Mouse (Mus musculus): ENCODE measurements around the gene Syce3.

Syce3 gene

DNA sequence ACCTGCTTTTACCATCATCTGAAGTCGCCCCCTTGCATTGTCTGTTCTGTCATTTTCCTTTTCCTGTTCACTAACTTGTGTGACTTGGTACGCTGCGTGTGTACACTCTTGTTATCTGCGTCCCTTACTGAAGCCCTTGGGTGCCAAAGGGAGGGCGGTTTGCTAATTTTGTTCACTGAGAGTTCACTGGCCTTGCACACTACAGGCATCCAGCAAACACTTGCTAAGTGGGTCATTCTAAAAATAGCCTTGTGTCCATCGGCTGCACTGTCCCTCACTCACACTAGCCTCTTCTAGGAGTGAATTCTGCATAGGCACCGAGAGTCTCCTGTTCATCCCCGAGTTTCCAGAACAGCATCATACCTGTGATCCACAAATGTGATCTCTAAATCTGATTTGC lies 5.0 kb upstream of the Syce3 start:
- peak; percentile 40 for DNase-seq

GRCm38 (mm10) chr15:89406691-89407090 lies 3.6 kb downstream of the Syce3 start:
- DNase-seq, result no peak

GRCm38 (mm10) chr15:89404831-89405623 lies 5.3 kb downstream of the Syce3 start:
- no peak for DNase-seq

GRCm38 (mm10) chr15:89402471-89402870 lies 7.8 kb downstream of the Syce3 start:
- no peak for DNase-seq

DNA sequence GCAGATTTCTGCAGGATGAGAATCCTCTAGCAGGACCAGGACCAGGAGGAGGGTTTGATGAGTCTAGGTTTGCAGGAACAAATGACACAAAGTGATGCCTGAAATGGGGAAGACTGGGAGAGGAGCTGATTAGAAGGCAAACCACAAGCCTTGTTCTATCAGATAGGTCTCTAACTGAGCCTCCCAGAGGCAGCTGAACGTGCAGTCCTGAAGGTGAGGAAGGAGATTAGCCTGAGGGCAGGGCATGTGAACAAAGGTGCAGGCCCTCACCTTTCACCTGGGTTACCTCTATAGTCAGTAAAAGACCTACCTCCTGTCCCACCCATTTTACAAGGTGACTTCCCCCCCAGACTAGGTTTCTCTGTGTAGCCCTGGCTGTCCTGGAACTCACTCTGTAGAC lies 10.6 kb downstream of the Syce3 start:
- no peak for DNase-seq

DNA sequence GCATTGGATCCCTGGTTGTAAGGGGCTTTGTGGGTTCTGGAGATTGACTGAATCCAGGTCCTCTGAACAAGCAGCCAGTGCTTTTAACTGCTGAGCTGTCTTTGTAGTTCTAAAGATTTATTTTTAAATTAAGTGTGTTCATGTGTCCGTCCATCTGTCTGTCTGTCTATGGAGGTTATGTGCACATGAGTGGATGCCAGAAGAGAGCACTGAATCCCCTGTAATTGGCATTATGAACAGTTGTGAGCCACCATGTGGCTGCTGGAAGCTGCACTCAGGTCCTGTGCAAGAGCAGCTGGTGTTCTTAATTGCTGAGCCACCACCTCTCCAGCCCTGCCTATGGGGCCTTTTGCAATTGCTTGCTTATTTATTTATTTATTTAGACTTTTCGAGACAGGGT lies 12.2 kb downstream of the Syce3 start:
- DNase-seq, result peak; percentile 83

DNA sequence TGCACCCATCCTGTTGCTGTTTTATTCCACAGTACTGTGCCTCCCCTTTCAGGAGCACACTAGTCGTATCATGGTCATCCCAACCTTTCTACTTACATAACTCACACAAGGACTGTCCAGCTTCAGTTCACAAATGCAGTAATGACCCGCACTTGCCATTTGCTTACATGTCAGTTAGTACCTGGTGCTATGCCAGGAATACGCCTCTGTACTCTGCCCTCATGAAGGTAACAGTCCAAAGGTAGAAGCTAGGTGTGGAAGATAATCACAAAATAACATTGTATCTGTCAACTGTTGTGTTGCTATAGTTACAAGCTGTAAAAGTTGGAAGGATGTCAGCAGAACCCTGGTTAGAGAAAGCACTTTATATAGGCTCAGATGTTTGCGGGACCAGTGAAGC lies 13.4 kb downstream of the Syce3 start:
- DNase-seq, result no peak

DNA sequence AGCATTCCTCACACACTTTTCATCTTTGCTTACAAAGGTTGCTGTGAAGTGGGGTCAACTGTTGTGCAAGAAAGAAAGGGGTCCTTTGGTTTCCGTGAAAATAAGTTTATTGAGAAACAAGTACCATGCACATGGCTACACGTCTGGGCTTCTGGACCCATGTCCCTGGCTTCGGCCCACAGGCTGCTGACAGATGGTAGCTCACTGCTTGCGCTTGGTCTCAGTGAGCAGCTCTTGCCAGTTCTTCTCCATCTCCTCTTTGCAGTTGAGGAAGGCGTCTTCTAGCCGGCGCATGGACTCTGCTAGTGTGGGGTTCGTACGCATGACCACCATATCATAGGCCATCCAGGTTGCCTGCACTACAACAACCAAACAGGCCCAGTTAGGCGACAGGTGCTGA lies 20.2 kb downstream of the Syce3 start:
- no peak for DNase-seq

DNA sequence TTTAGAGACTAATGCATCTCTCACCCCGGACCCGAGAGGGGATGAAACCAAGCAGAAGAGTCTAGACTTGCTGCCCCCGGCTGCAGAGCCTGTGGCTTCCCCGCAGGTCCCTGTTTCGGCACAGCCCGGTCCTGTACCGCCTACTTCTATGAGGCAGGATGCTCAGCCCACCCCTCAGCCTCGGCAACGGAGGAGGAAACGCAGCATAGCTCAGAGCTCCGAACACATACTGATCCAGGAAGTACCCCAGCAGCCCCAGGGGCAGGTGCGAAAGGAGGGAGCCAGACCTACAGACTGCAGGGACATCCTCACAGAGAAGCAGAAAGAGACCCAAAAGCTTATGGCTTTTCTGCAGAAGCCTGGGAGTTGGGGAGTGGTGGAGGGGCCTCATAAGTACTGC lies 23.2 kb downstream of the Syce3 start:
- no peak for DNase-seq

DNA sequence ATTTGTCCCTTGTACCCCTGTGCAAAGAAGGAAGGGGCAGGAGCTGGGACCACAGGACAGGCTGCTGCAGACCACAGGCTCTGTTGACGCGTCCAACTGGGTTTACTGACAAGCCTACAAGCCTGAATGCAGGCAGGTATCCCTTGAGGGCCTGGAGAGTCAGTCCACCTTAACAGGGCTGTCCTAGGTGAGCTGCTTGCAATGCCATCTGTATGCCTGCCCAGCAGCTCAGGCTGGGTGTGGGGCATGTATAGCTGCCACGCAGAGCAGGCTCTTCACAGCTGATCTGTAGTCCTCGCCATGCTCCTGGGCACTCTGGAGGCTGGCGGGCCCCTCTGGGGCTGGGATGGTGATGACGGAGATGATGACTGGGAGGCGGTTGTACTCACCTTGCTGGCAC lies 25.7 kb downstream of the Syce3 start, which contains the start of gene Klhdc7b:
Gene Klhdc7b (plus strand): TSS at position 301 of the 400 bp plus-strand sequence.
- no peak for DNase-seq

DNA sequence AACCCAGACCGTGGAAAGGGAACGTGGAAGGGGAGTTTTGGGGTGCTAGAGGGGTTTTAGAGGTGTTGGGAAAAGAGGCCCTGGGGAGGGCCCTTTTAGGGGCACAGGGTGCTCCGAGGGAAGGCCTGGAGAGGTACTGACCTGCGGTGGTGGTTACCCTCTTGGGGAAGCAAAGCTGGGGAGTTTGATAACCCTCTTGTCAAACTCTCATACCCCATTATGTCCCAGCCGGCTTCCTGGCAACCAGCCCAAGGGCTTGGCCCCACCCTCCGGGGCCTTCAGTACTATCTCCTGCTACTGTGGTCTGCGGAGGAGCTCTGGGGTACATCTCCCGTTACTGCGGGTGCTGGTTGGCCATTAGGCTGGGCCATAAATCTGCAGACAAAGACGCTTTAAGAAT lies 30.9 kb downstream of the Syce3 start:
- DNase-seq, result peak; percentile 32

- peak; percentile 55 for DNase-seq
These were observed 31.4 kb downstream of the Syce3 start, which contains the start of gene Odf3b for GRCm38 (mm10) chr15:89378831-89379401. Odf3b (minus strand) TSS chr15:89379282.

GRCm38 (mm10) chr15:89377938-89378828 lies 32.1 kb downstream of the Syce3 start:
- no peak for DNase-seq

DNA sequence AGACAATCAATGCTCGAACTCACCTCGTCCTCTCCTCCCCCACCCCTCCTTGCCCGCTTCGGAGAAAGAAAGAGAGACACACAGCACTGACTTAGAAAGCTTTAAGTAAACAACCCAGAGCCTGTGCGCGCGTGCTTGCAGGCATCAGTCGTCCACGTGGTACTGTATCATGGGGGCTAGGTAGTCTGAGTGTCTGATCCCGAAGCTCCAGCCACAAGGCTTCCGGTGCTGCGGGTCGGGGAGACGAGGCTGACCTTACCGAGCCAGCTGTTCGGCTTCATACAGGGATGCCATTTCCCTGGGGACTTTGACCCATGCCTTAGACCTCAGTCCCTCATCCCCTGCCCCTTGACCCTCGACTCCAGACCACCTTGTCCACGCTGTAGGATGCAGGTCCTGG lies 32.9 kb downstream of the Syce3 start:
- peak; percentile 17 for DNase-seq

DNA sequence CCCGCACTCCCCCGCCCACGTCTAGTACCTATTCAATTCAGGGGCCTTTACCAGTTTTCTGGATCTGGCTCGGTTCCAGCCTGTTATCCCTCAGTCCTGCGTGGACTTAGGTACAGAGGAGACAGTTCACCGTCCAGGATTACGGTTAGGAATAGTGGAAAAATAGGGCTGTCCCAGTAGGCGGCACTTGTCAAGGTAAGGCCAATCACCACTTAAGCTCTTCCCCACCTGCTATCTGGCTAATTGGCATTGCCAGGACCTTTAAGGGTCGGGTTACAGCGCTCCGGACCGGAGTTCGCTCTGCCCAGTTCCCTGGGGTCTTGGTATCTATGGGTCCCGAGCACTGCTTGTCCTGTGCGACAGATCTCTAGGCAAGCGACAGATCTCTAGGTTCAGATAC lies 33.3 kb downstream of the Syce3 start, which contains the start of gene Tymp:
Gene Tymp (minus strand): TSS at position 83 of the 400 bp plus-strand sequence.
- peak; percentile 11 for DNase-seq

GRCm38 (mm10) chr15:89376040-89376439 lies 34.3 kb downstream of the Syce3 start:
- no peak for DNase-seq

DNA sequence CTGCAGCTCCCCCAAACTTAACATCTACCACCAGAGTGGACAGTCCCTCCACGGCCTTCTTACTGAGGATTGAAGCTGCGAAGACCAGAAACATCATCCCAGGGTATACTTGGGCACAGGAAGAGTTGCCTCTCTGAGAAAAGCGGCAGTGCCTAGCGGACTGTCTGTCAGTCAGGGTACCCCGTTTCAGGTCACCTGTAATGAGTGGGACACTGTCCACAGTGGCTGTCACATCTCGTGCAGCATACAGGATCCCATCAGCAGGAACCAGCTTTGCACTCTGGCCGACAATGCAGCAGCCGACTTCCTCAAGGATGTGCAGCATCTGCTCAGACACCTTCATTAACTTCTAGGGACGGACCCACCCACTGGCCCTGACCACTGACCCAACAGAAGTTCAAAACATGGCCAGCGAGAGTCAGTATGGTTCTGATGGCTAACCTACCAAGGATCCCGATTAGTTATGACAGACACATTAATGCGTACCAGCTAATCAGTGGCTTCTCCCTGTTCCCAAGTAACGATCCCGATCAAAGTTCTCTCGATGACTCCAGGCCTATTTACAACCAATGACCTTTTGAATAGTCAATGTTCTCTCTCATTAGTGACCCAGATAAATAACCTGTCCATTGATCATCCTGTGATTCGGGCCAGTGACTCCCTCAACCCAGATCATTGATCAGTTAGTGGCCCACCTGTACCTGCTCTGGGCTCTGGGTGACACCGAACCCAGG lies 35.3 kb downstream of the Syce3 start:
- DNase-seq, result no peak

DNA sequence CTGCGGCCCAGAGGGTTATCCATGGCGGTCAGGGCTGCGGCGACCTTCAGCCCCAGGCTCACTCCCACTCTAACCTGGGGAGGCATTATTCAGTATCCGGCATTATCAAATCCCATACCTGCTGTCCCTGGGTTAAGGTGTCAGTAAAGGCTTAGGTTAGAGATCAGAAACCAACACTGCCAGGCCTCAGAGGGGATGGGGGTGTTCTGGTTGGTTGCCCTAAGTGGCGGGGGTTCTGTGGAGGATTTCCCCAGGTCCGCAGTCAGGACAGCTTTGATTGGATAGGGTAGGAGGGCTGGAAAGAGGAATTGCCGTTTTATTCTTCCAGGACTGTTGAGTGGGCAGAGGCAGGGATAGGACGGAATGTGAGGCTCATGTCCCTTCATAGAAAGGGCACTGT lies 36.0 kb downstream of the Syce3 start:
- no peak for DNase-seq

DNA sequence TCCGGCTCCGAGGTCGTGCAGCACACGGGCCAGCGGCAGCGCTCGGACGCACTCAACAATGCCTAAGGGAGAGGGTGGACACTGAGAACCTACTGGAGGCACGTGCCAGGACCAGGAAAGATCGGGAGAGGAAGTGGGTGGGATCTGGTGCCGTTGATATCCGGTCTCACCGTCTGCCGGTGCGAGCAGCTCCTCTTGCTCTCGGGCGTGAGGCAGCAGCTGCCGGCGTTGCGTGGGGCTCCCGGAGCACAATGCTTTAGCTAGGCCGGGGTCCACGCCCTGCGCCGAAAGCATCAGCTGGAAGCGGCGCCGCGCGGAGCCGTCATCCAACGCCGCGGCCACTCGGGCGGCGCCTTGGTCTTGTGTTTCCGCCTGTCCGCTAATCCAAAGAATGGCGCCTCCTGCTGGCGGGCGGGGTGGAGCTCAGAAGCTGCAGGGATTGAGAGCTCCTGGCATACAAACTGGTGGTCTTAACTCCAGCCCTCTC lies 36.5 kb downstream of the Syce3 start, which contains the start of gene Sco2:
Gene Sco2 (minus strand): TSS at position 85 of the 487 bp plus-strand sequence.
- peak; percentile 94 for DNase-seq

DNA sequence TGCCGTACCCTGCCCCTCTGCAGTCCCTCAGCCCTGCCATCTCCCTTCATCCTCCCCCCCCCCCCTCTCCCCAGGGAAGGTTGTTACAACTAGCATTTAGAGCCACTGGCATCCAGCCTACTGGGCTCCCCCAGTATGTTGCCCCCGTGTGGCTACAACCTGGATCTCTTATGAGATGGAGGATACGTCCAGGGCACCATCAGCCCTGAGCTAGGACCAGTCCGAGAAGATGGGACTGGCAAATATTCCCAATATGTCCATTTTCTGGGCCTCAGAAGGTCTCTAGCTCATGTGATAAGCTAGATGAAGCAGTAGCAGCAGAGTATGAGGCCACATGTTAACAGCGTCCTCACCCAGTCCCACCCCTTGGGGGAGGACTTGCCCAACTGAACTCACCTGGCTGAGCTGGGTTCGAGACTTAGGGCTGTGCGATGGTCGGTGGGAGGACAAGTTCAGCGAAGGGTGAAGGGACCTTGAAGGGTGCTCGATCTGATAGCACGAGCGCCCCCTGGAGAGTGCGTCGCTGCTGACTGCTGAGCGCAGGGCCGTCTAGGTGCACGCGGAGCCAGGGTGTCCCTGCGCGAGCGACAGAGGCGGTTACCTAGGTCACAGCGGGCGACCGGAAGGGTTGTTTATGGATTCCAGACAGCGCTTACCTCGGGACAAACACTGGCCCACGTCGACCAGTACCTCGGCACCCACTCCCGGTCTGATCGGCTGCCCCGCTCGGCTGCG lies 37.1 kb downstream of the Syce3 start:
- peak; percentile 88 for DNase-seq

GRCm38 (mm10) chr15:89372536-89372935 lies 37.8 kb downstream of the Syce3 start:
- DNase-seq, result no peak

DNA sequence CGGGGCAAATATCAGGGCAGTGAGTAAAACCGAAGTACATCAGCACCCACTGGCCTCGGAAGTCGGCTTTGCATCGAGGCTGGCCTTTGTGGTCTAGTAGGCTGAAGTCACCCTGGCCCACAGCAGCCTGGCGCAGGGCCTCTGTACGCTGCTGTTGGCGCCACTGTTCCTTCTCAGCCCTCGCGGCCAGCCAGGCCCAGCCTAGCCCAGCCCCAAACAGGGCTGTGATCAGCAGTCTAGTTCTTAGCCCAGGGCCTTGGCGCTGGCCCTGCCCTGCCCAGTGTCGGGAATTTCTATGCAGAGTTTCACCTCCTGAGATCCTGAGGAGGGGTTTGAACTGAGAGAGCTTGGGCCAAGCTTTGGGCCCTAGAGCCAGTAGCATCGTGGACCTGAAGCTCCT lies 38.2 kb downstream of the Syce3 start:
- DNase-seq, result no peak

All from retina, postnatal 1 day (tissue).